Mouse (Mus musculus): ENCODE data around the gene Bbs2.

- TF ChIP-seq EP300 (IDR thresholded peaks at IDR 0.05) (no peak), CTCF (IDR thresholded peaks at IDR 0.05) (no peak)
These were observed 20.2 kb upstream of the Bbs2 start for GRCm38 (mm10) chr8:94118776-94119430.
